Mouse (Mus musculus) small intestine, adult 2 months (tissue): ENCODE results near the gene Fcrl5. TPM values are rescaled to one million over a fixed set of nuclear protein-coding genes. Genes with fewer than 3 reads are reported as not detected.
A peak's percentile ranks its signal among the peaks of the same experiment; 100 is the strongest.

ENCODE experiments used
- H3K27ac ChIP-seq: fragments of 200-500 bp; 2 replicates; pipeline ENCODE4 v1.5.1; 2012; ENCODE audit warnings: low read depth, low read length, control low read depth, inconsistent platforms; ENCODE audit not compliant: insufficient read depth
- H3K27me3 ChIP-seq: fragments of 200-500 bp; 2 replicates; pipeline ENCODE4 v1.6.1; 2012; ENCODE audit warnings: mild to moderate bottlenecking, moderate library complexity, low read length, inconsistent platforms; ENCODE audit not compliant: control insufficient read depth, insufficient read depth
- H3K36me3 ChIP-seq: fragments of 200-500 bp; 2 replicates; pipeline ENCODE4 v1.6.1; 2012; ENCODE audit warnings: mild to moderate bottlenecking, low read length, control low read depth, inconsistent platforms; ENCODE audit not compliant: control insufficient read depth, insufficient read depth
- H3K4me1 ChIP-seq: fragments of 200-500 bp; 2 replicates; pipeline ENCODE4 v1.6.1; 2012; ENCODE audit warnings: low read length, inconsistent platforms, mixed read lengths; ENCODE audit not compliant: control insufficient read depth, insufficient read depth, insufficient read length
- H3K4me3 ChIP-seq: fragments of 200-500 bp; 2 replicates; pipeline ENCODE4 v1.5.1; 2012; ENCODE audit warnings: low read depth, mild to moderate bottlenecking, control low read depth, inconsistent platforms, low read length, moderate library complexity
- CTCF ChIP-seq: fragments of 200-500 bp; IDR thresholded peaks from 2 replicates; pipeline ENCODE4 v1.5.1; 2012; ENCODE audit warnings: low read depth, mild to moderate bottlenecking, control low read depth, inconsistent platforms, low read length, moderate library complexity, mixed read lengths; ENCODE audit not compliant: insufficient replicate concordance, insufficient read length; ENCODE audit errors: extremely low read depth
- POLR2A ChIP-seq: fragments of 200-500 bp; IDR thresholded peaks from 2 replicates; pipeline ENCODE4 v1.6.1; 2012; ENCODE audit warnings: low read depth, mild to moderate bottlenecking, control low read depth, inconsistent platforms, low read length, moderate library complexity
- WGBS: fragments of 180-500 bp; shearing (Covaris S2); methylation state at CpG from one replicate; pipeline ENCODE4 v1.1.7; 2018; 5-methylcytosine and 5-hydroxymethylcytosine counted together
- polyA plus RNA-seq: library from polyadenylated mRNA; depleted of rRNA; stranded (reverse); fragments of >200 nt; gene quantifications from 2 replicates; pipeline ENCODE4 v1.2.3, GENCODE M21; 2012

The Fcrl5 gene
- polyA plus RNA-seq, 1 experiment: not detected

DNA sequence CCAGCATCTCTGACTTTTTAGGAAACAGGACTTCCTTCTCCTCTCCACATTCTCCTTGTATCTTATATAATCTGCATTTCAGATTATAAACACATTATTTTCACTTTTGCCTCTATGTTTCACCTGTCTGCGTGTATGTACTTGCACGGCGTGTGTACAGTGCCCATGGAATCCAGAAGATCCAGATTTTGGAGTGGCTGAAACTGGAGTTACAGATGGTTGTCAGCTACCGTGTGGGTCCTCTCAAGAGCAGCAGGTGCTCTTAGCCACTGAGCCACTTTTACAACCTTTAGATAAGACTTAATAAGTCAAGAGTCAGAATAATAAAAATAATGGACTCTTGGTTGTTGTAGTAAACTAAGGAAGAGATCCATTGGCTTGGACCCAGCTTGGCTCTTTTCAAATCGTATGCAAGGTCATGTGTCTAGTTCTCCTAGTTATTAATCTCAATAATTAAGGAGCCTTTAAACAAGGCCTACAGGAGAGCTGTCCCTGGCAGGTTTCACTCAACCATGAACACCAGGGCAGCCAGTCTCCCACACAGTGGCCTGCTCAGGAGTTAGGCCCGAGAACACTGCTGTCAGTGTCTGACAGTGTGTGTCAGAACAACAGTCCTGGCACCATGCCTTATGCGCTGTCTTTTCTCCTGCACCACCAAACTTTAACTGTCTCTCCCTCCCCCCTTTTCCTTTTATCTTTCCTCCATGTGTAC lies 98.2 kb downstream of the Fcrl5 start:
- Histone ChIP-seq H3K4me3 (no peak overlapping the region), H3K27me3 (no peaks in the 10 kb centered on the region), H3K4me1 (peaks cover 29% of the 10 kb centered on the region; the same call in 1 of the 2 replicates), H3K36me3 (peaks cover 75% of the 10 kb centered on the region), H3K27ac (peak overlapping the region; percentile 65)
- TF ChIP-seq CTCF: no peak
- TF ChIP-seq POLR2A: no peak
- 27% methylated on average over 7 of the region's 7 CpGs for WGBS

DNA sequence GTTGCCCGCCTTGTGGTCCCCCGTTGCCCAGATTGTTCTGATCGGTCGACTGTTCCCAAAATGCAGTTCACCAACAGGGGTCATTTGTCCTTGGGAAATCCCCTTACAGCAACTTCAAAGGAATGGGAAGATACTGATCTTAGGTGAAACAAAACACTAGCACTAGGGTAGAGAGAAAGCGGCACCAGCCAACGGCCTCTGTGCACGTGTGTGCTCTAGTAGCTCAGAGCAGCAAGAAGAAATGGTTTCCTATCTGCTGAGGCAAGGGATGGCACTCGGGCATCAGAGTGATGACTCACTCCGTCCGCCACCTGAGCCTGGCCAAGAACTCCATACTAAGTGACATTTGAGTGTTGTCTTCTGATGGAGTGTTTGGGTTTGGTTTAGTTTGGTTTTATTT lies 102.5 kb downstream of the Fcrl5 start:
- TF ChIP-seq POLR2A (no peak), CTCF (no peak)
- H3K27me3 ChIP-seq: no peaks in the 10 kb centered on the region

DNA sequence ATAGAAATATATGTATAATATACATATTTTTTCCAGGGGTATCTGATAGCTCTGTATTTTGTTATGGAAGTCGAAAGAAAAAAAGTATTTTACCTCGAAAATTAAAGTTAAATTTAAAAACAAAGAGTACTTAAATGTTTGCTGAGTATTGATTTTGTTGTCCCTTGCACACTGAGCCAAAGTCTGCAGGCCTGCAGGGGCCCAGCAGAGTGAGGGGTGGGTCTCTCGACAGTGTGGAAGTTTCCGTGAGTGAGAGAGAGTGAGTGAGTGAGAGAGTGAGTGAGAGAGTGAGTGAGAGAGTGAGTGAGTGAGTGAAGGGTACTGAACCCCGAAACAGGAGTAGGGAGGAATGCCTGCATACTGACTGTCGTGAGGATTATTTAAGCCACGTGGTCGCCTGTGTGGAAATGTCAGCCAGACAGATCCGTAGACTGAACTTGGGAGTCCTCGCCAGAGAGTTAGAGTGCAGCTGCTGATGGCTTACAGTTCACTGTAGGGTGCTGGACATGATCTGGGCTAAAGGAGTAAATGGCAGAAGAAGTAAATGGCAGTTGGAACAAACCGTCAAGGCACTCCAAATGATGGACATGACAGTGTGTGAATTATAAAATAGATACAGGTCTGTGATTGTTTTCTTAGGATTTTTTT lies 104.6 kb downstream of the Fcrl5 start:
- peaks cover 29% of the 10 kb centered on the region; the same call in 1 of the 2 replicates for H3K4me1 ChIP-seq
- H3K27ac ChIP-seq: no peak overlapping the region
- H3K27me3 ChIP-seq: no peaks in the 10 kb centered on the region
- WGBS: 79% methylated on average over 11 of the region's 11 CpGs
- no peak overlapping the region for H3K4me3 ChIP-seq
- H3K36me3 ChIP-seq: peaks cover 43% of the 10 kb centered on the region
- no peak for TF ChIP-seq POLR2A
- TF ChIP-seq CTCF: no peak

More for the DNA sequence above, 102.5 kb downstream of the Fcrl5 start:
- WGBS: 57% methylated on average over 10 of the region's 10 CpGs
- Histone ChIP-seq H3K36me3 (peaks cover 57% of the 10 kb centered on the region), H3K4me1 (peaks cover 30% of the 10 kb centered on the region; the same call in 1 of the 2 replicates), H3K27ac (no peak overlapping the region), H3K4me3 (no peak overlapping the region)

DNA sequence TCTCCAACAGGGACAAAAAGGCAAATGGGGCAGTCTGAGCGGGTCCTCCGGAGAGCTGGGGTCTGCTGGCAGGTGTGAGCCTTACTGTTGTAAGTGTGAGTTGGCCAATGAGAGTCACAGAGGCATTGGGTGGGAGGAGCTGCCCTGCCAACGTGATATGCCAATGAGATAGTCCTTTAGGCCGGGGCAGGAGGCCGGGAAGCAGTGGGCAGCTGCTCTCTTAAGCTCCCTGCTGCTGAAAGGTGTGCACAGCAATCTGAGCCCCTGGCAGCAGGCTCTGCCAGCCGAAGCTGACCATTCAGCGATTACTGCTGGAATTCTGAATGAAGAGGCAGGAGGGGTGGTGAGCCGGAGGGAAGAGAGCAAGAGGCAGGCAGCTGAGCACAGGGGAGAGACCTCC lies 105.1 kb downstream of the Fcrl5 start:
- H3K4me3 ChIP-seq: no peak overlapping the region
- H3K4me1 ChIP-seq: peaks cover 26% of the 10 kb centered on the region; the same call in 1 of the 2 replicates
- peaks cover 37% of the 10 kb centered on the region for H3K36me3 ChIP-seq
- TF ChIP-seq CTCF (no peak), POLR2A (no peak)
- H3K27me3 ChIP-seq: no peaks in the 10 kb centered on the region
- H3K27ac ChIP-seq: no peak overlapping the region
- 69% methylated on average over 8 of the region's 8 CpGs for WGBS

DNA sequence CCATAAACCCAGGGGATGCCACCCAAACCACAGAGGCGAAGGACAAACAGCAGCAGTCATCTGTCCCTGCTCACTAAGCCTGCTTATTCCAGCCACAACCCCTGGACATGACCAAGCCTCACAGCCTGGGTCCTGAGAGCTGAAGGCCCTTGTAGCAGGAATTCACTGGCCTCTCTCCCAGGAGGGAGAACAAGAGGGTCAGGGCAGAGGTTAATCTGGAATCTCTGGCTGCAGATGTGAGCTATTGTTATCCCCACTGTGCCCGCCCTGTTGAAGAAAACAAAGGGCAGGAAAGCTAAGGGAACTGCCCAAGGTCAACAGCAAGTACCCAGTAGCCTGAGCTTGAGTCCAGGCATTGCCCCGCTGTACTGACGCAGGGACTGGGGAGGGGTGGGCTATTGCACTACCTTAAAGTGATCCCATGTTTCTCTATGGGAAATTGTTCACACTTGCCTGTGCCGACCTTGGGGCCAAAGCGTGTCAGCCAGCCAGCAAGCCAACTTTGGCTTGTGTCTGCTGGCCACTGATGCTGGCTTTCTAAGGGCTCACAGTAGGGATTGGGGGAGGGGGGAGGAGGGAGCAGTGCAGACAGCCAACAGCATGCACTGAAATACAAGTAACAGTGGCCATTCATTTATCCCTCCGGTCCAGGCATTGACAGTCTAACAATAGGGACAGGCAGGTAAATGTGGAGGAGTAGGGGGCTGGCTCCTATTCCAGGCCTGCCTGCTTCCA lies 107.1 kb downstream of the Fcrl5 start:
- Histone ChIP-seq H3K4me1 (peaks cover 15% of the 10 kb centered on the region; the same call in 1 of the 2 replicates), H3K27me3 (no peaks in the 10 kb centered on the region), H3K4me3 (no peak overlapping the region), H3K36me3 (peaks cover 20% of the 10 kb centered on the region), H3K27ac (no peak overlapping the region)
- WGBS: 82% methylated on average over 7 of the region's 7 CpGs
- TF ChIP-seq POLR2A: no peak
- no peak for TF ChIP-seq CTCF

DNA sequence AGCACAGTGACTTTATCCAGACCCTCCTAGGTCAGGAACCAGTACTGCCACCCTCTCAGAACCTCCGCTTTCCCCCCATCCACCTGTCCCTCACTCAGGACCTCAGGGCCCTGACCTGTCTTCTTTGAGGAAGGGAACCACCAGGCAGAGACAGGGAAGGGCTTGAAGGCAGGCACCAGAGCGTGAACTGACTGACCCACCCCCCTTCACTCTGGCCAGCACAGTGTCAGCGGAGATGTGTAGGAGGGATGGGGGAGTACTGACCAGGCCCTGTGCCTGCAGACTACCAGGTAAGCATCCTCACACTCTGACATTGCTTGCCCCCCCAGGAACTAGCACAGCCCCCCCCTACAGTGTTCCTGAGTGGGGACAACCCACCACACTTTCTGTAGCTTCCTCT lies 110.0 kb downstream of the Fcrl5 start:
- Histone ChIP-seq H3K4me3 (no peak overlapping the region), H3K27ac (no peak overlapping the region), H3K36me3 (peaks cover 3% of the 10 kb centered on the region; the same call in 1 of the 2 replicates), H3K4me1 (peaks cover 12% of the 10 kb centered on the region; the same call in 1 of the 2 replicates), H3K27me3 (0 out of 2 replicates have a peak, but pooled peaks cover 4% of the 10 kb centered on the region)
- TF ChIP-seq CTCF (no peak), POLR2A (no peak)
- 95% methylated on average over 3 of the region's 3 CpGs for WGBS
